Mouse (Mus musculus): ENCODE measurements around the gene Vamp1.

Gene Vamp1

GRCm38 (mm10) chr6:125286944-125287343 lies 71.6 kb downstream of the Vamp1 start:
- no peak for DNase-seq (ENCODE audit: low spot score in 2 of 2)

- DNase-seq (ENCODE audit: low spot score in 2 of 2): no peak
These were observed 73.4 kb downstream of the Vamp1 start for GRCm38 (mm10) chr6:125288730-125289129.

- no peak for DNase-seq (ENCODE audit: low spot score in 2 of 2)
These were observed 76.0 kb downstream of the Vamp1 start for GRCm38 (mm10) chr6:125291329-125291728.

DNA sequence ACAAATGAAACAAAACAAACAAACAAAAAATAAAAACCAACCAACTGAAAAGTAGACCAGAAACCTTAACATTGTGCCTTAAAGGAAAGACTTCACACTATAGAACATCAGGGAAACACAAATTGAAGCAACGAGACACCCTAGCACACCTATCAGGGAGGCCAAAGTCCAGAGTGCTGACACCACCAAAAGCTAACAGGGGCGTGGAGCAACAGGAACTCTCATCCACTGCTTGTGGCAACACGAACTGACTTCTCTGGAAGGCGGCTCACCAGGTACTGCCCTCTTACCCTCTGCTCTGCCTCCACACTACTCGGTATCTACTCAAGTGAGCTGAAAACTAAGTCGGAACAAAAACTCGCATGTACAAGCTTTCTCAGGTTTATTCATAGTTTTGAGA lies 76.9 kb downstream of the Vamp1 start:
- no peak for DNase-seq (ENCODE audit: low spot score in 2 of 2)

- no peak for DNase-seq (ENCODE audit: low spot score in 2 of 2)
These were observed 78.7 kb downstream of the Vamp1 start for GRCm38 (mm10) chr6:125294049-125294448.
